Mouse (Mus musculus): ENCODE data around the gene Coro7.

GRCm38 (mm10) chr16:4725266-4725665, 45.7 kb upstream of the Coro7 start:
- TF ChIP-seq CTCF (IDR thresholded peaks at IDR 0.05; ENCODE audit: low read depth, low read length) (no peak), POLR2A (IDR thresholded peaks at IDR 0.05; ENCODE audit: extremely low read depth, insufficient read depth, low read length) (no peak)
